Mouse (Mus musculus) thymus, adult 18-20 months (tissue): ENCODE measurements around the gene Anapc5.

Source experiments
- DNase-seq, 2 experiments: peaks; one replicate each; pipeline ENCODE4 v3.0.0; 2022; ENCODE audit warnings: mixed read lengths in 2 of 2

Anapc5 gene

DNA sequence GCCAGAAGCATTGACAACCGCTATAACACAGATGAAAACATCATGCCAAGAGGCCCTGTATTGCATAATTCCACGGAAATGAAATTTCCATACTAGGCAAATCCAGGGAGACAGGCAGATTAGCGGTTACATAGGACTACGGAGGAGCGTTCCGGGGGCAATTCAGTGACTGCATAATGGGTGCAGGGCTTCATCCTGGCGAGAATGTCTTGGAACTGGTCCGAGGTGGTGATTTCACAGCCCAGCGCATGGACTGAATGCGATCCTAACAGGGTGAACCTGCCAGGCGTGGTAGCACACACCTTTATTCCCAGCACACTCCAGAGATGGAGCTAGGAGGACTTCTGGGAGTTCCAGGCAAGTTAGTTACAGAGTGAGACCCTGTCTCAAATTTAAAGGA, 53.9 kb downstream of the Anapc5 start:
- no peak for DNase-seq

DNA sequence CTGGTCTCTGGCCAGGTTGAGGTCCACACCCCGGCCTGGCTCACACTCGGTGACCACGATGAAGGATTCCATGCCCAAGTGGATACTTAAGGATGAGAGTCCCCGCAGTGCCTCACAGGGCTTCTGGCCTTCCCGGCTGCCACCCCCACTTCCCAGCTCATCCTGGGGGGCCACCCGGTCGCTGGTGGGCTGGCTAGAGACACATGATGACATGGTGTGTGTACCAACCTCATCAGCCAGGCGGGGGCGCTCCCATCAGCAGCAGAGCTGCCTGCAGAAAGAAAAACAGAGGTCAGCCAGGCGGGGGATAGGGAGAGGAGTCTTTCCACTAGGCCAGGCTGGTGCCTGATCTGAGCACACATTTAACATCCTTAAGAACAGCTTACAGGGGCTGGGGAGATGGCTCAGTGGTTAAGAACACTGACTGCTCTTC, 57.1 kb downstream of the Anapc5 start:
- DNase-seq = no peak

DNA sequence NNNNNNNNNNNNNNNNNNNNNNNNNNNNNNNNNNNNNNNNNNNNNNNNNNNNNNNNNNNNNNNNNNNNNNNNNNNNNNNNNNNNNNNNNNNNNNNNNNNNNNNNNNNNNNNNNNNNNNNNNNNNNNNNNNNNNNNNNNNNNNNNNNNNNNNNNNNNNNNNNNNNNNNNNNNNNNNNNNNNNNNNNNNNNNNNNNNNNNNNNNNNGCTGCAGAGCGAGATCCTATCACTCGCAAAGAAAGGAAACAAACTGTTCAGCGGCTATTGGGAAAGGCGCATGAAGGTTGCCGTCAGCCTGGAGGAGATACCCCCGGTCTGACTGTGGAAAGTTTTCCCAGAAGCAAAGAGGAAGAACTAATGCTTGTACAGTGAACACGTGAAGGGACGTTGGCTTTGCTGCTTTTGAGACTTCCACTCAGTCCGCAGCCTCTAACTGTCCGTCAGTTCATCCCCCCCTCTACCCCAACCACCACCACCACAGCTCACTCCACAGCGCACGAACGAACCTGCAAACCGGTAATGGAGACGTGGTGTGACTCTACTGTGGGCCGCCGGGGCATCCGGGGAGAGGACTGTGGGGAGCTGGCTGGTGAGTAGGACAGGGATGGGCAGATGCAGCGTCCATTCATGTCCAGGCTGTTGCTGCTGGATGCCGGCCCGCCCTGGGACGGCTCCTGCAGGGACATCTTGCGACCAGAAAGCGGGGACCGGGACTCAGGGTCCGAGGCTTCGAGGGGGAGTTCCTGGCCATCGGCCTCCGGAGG, 57.7 kb downstream of the Anapc5 start:
- DNase-seq = no peak

DNA sequence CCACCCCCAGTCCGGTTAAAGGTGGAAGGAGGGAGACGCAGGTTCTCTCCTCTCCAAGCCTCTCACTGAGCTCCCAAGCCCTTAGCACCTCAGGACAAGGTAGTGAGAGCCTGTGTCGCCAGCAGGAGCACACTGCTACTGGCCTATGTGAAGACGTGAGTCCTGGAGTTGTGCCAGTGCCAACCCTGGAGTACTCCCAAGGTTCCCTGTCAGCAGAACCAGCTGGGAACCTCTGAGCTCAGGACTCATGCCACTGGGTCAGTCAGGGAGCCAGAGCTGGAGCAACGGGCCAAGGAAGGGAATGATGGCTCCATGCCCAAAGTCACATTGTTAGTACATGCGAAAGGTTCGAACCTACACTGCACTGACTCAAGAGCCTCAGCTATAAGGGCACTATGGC, 64.5 kb downstream of the Anapc5 start:
- DNase-seq = no peak

DNA sequence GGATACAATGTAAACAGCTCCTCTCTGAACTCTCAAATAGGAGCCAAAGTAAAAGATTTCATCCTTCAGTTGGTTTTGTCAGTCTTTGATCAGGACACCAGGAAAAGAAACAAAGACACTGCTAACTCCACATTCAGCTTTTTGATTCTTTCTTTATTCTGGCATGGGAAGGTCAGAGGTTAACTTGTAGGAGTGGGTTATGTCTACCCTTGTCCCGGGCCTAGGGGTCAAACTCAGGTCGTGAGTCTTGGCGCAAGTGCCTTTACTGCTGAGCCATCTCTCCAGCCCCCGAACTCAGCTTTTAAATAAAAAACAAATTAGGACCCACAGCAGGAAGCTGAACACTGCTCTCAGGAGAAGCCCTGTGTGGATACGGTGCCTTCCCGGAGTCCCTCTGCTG, 65.0 kb downstream of the Anapc5 start:
- DNase-seq = no peak

DNA sequence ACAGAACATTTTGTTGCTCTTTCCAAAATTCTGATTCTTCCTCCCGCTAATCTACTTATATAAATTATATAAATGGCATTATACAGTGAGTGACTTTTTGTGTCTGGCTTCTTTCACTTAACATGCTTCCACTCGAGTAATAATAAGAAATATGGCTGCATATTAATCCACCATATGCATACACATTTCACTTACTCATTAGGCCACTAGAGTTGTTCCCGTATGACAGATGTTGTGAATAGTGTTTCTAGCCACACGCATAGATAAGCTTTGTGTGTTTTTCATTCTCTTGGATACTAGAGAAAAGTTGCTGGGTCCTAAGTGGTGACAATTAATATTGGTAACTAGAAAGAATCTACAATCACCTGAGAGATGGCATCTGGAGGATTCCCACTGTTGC, 65.5 kb downstream of the Anapc5 start:
- no peak for DNase-seq

DNA sequence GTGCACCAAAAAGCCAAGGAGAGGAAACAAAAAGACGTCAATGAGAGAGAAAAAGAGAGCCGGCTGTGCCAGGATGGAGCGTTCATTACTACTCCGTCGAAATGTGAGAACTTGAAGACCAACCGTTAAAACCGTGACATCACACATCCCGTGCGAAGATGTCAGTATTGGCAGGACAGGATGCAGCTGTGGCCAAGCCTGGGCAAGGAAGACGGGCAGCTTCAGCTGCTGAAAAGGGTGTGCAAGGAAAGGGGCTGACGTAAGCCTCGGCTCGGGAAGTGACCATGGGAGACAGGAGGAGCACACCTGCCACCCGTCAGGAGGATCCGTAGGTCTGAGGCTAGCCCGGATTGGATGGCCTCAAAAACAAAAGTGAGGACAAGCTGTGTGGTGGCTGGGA, 66.7 kb downstream of the Anapc5 start:
- DNase-seq = no peak

DNA sequence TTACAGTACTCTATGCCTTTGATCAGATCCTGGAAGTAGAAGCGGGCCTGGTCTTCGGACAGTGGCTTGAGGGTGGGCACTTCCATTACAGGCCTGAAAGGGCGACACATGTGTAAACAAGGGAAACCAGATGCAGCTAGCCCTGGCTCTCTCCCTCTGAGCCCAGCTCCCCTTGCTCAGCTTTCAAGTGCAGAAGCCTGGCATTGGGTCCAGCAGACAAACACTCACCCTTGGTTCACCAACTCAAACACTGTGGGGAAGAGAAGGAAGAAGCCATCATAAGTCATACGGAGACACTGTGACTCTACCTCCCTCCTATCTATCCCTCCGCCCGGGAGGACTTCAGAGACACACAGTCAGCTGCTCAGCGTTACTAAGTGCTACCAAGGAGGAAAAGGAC, 73.2 kb downstream of the Anapc5 start:
- DNase-seq = no peak

DNA sequence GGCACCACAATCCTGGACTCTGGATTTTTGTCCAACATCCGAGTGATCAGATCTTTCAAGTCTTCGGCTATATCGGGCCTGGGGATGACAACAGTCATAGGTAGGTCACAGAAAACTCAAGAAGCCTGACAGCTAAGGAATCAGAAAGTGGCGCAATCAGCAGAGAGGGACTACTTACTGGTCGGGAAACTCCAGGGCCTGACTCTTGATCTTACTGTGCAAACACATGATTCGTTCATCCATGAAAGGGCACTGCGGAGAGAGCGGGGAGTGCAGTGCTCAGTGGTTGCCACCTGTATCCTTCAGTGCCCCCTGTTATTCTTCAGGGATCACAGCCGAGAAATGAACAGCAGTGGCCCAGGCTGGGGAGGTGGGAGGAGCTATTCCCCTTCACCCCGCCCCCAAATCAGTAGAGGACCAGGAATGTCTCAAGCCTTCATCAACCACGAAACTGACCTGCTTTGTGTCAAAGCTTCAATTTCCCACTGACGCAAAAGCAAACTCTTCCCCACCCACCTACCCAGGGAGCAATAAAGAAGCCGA, 77.2 kb downstream of the Anapc5 start:
- no peak for DNase-seq
